Mouse (Mus musculus) kidney, postnatal 10 days (tissue): ENCODE results near the gene Trappc13.

Experiments used
- DNase-seq: peaks from one replicate; pipeline ENCODE4 v3.0.0; 2021; ENCODE audit warnings: mixed read lengths

The Trappc13 gene

DNA sequence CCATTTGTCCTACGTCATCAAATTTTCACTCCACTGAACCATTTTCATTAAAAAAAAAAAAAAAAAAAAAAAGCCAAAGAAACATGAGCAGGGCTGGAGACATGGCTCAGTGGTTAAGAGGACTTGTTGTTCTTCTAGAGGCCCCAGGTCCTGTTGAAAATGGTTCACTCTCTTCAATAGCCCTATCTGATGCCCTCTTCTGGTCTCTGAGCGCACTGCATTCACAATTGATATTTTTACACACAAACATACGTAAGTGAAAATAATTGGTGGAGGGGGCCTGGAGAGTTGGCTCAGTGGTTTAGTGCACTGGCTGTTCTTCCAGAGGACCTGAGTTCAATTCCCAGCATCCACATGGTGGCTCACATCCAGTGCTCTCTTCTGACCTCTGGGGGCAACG is 64.5 kb downstream of the Trappc13 start:
- no peak for DNase-seq

DNA sequence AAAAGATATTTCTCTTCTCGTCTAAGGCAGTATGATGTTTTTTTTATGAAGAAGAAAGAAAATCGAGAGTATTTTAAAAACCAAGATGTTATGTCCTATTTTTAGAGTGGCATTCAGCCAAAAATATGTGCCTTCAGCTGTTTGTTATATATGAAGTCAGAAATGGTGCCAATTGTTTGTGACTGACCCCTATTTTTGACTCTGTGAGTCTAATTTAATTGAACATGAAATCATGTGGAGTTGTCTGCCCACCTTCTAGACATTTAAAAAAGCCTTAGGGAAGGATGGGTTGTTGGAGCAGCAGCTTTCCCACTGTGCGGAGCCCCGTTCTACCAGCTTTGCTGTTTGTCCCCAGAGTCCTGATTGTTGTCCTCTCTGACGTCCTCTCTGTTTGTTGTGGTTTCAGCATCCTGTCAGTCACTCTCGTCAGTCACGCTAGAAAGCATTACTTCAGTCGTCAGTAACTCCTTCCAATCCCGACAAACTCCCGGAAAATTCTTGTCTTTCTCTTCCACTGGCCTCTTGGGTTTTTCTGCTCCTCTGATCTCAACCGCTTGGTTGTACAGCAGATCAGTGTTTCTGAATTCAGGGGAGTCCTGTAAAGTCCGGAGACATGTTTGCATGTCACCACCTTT is 65.9 kb downstream of the Trappc13 start:
- no peak for DNase-seq

DNA sequence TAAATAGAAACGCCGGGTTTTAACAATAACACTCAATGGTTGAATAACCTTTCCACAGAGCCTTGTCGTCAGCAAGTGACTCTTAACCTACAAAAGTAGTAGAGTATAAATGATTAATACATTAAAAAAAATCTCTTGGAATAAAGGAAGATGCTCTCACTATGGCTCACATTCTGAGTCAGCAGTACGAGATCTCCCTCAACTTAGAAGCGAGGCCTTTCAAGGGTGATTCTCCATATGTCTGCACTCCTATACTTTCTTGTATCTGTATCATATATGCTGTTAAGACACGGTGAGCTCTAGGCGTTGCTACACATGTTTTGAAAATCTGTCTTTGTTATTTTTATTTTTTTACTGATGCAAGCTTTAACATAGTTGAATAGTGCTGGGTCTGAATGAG is 67.7 kb downstream of the Trappc13 start:
- DNase-seq = no peak

DNA sequence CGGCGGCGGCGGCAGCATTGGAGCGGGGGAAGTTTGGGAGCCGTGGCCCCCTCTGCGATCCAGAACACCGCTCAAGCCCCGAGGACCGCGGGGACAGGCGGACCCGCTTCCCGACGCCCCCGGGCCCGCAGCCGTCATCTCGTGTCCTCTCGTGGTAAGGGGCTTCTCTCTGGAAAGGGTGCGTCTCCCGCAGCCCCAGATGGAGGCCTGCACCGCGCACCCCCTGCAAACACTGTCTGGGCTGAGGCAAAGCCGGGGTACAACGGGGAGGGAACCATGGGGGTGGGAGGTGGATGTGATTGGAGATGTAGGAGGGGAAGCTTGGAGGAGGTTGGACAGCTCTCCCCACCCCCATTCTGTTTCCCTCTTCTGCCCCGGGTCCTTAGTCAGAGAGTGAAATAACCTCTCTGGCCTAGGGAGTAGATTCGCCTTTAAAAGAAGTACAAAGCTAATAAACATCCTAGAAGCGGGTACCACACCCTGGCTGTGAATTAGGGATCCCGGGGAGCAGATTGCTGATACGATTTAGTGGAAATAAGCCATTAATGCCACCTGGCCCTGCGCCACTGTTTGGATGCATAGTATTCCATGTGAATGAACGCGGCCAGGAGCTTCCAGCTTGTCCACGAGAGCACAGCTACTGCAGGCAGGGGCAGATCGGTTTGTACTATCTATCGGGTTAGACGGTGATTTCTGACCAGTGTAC is 68.3 kb downstream of the Trappc13 start:
- peak; percentile 61 for DNase-seq

DNA sequence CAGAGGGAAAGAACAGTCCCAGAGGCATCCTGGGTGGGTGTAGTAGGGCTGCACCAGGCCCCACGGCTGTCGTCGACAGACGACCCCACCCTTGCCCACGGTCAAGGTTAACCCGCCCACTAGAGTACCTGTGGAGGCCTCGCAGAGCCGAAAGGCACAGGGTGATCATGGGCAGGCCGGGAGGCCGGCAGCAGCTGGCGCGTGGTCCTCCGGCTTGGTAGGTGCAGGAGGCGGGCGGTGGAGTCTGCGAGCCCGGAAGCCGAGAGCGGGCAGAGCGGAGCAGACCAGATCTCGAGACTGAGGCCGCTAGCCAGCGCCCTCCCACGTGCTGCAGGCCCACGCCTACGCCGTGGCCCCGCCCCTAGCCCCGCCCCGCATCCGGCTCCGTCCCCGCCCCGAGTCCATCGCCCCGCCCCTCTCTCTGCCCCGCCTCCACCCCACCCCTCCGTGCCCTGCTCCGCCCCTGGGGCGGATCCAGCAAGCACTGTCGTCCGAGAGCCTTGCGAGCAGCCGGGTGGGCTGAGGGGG is 68.9 kb downstream of the Trappc13 start, which contains the start of the genes Nln and Sgtb:
Gene Nln, minus strand, starts transcription at position 327 of the 528 bp plus-strand sequence.
Gene Sgtb, plus strand, starts transcription at position 454 of the 528 bp plus-strand sequence.
- peak; percentile 95 for DNase-seq

DNA sequence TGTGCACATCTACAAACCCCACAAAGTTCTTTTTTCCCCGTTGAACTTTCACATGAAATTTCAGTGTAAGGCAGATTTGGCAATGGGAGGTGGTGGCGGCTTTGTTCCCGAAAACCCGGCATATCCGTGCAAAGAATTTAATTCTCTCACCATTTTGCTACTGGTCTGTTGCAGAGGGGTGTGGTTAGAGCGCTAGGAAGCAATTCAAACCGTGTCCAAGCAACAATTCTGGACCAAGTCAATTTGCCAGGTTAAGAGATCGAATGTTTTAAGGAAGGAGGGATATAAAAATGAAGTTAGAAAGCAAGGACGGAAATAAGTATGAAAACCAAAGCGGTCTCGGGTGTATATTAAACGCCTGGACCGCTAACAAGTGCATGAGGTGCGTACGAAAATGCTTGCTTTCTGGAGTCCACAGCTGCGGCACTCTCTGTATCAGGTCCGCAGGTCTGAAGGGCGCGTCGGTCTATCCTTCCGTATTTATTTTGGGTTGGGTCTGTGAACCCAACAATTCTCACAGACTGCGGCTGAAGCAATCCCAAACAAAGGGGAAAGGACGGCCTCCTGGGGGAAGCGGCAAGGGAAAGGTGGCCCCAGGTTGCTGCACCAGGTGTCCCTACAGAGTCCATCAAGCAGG is 69.5 kb downstream of the Trappc13 start:
- no peak for DNase-seq

DNA sequence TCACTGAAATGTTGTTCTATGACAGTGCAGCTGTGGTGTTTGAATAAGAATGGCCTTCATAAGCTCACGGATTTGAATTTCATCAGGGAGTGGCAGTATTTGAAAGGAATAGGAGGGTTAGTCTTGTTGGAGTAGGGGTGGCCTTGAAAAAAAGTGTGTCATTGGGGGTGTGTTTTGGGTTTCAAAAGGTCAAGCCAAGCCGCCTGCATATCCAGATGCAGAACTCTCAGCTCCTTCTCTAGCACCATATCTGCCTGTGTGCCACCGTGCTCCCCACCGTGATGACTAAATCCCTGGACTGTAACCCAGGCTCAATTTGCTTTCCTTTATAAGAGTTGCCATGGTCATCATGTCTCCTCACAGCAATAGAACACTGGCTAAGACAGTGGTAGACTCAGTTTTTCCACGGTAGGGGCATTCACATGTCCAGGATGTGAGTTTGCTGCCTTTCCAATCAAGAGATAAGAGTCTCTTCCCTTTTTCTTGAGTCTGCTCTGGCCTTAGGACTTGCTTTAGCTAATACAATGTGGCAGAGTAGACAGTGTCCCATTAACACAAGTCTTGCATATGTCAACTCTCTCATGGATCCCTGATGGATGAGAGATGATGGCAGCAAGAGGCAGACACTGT is 76.5 kb downstream of the Trappc13 start:
- no peak for DNase-seq

DNA sequence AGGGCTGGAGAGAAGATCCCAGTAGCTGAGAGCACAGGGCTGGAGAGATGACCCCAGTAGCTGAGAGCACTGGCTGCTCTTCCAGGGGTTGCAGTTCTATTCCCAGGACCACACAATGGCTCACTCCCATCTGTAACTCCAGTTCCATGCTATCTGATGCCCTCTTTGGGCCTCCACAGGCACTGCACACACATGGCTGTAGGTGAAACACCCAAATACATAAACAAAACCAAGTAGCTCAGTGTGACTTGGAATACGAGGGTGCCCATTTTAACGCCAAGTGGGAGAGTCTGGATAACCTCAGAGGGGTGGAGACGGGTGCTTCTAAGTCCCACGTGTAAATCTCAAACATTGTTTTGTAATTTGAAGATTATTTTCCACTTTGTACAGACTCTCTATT is 77.9 kb downstream of the Trappc13 start:
- DNase-seq = no peak

DNA sequence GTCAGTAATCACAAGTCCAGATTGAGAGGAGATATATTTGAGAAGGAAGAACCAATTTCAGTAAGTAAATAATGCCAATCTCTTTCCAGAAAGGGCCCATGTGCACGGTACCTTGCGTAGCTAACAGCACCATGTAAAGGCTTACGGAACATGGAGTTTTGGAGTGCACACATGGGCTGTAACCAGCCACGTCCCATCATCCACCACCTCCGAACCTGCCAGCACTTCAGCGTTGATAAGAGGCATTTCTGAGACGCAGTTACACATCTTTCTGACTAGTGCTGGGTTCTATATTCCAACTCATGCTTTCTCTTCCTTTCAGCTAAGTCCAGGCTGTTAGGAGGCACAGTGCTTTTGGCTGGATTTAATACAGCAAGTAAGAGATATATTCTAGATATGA is 81.1 kb downstream of the Trappc13 start:
- DNase-seq = no peak

DNA sequence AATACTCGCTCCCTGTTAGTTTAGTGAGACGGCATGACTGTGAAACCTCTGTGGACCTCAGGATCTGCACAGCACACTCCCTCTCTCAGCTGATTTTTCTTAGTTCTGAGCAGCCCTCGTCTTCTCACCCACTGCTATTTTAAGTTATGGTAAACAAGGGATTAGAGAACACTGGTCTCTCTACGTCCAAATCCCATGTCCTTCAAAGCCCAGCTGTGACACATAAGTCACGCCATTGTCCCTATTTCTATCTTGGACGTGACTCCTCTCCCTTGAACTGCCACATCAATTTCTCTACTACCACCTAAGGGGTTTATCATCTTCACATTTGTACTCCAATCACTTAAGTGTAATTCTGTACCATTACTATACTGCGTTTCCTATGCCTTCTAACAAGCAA is 82.3 kb downstream of the Trappc13 start:
- no peak for DNase-seq

DNA sequence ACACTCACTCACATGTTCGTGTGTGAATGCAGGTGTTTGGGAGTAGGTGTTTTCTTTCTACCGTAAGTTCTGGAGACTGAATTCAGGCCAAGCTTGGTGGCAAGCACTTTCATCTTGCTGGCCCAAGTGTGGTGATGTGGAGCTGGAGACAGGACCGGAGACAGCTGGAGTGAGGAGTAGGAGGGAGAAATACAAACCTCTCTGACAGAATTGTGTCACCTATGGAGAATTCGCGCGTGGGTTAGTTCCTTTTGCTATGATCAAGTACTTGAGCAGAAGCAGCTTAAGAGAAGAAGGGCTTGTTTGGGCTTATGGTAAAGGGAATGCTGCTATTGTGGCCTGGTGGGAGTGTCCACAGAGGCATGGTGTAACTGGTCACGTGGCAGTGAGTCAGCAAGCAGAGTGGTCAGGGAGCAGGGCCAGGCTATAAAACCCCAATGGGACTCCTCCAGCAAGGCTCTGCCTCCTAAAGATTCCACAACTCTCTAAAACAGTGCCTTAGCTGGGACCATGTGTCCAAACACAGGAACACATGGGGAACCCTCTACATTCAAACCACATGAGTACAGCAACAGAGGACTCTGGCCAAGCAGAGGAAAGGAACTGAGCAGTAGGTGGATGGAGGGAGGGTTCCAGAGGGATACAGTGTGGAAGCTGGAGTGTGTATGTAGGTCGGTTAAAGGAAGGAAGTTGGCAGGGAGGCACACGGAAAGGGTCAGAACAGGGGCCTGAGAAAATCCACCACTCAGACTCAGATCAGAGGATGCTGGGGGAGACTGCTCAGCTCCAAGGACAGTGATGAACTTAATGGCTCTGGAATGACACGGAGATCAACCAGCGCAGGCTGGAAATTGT is 83.5 kb downstream of the Trappc13 start:
- DNase-seq = no peak
